Mouse (Mus musculus) hindbrain, embryonic 10.5 days (tissue): ENCODE measurements at regions not wholly inside any gene's neighbourhood (a gene's known extent, or its start where the extent isn't known, plus 50 kb on each side); places are given as distances from the start of the nearest gene placed in this dataset.
A peak's percentile ranks its signal among the peaks of the same experiment; 100 is the strongest.

ENCODE experiments used
- DNase-seq: peaks from one replicate; pipeline ENCODE4 v3.0.0-alpha.2; 2017; ENCODE audit warnings: low spot score
- H3K27ac ChIP-seq: fragments of 300-500 bp; sonication (generic); 2 replicates; pipeline ENCODE4 v1.5.1; 2016; ENCODE audit warnings: mild to moderate bottlenecking, moderate library complexity
- H3K27me3 ChIP-seq: fragments of 300-500 bp; sonication (generic); 2 replicates; pipeline ENCODE4 v1.6.1; 2016; ENCODE audit warnings: mild to moderate bottlenecking; ENCODE audit not compliant: poor library complexity, insufficient read depth, severe bottlenecking
- H3K36me3 ChIP-seq: fragments of 300-500 bp; sonication (generic); 2 replicates; pipeline ENCODE4 v1.6.1; 2016; ENCODE audit warnings: mild to moderate bottlenecking, moderate library complexity
- H3K4me1 ChIP-seq: fragments of 300-500 bp; sonication (generic); replicated peaks from 2 replicates; pipeline ENCODE4 v1.6.1; 2016; ENCODE audit warnings: mild to moderate bottlenecking
- H3K4me3 ChIP-seq: fragments of 300-500 bp; sonication (generic); 2 replicates; pipeline ENCODE4 v1.5.1; 2016; ENCODE audit warnings: mild to moderate bottlenecking, moderate library complexity
- H3K9me3 ChIP-seq: fragments of 300-500 bp; sonication (generic); 2 replicates; pipeline ENCODE4 v1.6.1; 2016; ENCODE audit warnings: mild to moderate bottlenecking, moderate library complexity
- WGBS: fragments of 180-500 bp; shearing (Covaris S2); methylation state at CpG from one replicate; pipeline ENCODE4 v1.1.7; 2016; 5-methylcytosine and 5-hydroxymethylcytosine counted together

DNA sequence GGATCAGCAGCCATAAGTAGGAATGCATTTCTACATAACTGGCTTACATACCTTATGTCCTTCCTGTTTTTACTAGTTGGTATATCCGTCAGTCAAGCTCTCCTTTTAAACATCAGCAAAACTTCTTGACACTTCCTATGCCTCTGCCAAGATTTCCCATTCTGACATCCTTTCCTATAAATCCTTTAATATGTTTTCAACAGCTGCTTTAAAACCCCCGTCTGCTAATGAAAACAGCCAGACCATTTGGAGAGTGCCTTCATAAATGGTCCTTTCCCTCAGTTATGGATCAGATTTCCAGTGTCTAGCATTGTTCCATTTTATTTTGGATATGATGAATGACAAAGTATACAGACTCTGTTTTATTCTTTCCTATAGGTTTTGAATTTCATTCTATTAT is 270.7 kb upstream of the Rgmb start:
- no peaks in the 10 kb centered on the region for H3K36me3 ChIP-seq
- H3K27ac ChIP-seq = no peak overlapping the region
- no peaks in the 10 kb centered on the region for H3K9me3 ChIP-seq
- H3K4me3 ChIP-seq = no peak overlapping the region
- no peak for DNase-seq
- no peaks in the 10 kb centered on the region for H3K4me1 ChIP-seq
- no peaks in the 10 kb centered on the region for H3K27me3 ChIP-seq
- WGBS = 86% methylated on average over 2 of the region's 2 CpGs

DNA sequence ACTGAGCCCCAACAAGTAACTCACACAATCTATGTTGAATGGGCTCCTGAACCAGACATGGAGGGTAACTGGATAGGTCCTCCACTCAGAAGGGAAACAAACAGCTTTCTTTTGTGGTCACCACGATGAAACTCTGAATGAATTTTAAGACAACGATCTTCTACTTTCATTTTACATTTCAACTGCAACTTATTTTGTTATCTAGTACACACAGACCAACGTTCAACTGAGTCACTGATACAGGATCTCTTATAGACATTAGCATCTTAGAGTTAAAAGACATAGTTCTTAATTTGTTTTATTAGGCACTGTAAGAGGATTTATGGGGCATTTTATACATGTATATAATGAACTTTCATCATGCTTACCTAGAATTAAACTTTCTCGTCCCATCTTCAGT is 262.1 kb upstream of the Rgmb start:
- Histone ChIP-seq H3K27ac (no peak overlapping the region), H3K36me3 (no peaks in the 10 kb centered on the region), H3K27me3 (no peaks in the 10 kb centered on the region), H3K4me3 (no peak overlapping the region), H3K9me3 (no peaks in the 10 kb centered on the region), H3K4me1 (peaks cover 8% of the 10 kb centered on the region; the same call in 1 of the 2 replicates)
- 86% methylated on average over 4 of the region's 4 CpGs for WGBS
- no peak for DNase-seq

DNA sequence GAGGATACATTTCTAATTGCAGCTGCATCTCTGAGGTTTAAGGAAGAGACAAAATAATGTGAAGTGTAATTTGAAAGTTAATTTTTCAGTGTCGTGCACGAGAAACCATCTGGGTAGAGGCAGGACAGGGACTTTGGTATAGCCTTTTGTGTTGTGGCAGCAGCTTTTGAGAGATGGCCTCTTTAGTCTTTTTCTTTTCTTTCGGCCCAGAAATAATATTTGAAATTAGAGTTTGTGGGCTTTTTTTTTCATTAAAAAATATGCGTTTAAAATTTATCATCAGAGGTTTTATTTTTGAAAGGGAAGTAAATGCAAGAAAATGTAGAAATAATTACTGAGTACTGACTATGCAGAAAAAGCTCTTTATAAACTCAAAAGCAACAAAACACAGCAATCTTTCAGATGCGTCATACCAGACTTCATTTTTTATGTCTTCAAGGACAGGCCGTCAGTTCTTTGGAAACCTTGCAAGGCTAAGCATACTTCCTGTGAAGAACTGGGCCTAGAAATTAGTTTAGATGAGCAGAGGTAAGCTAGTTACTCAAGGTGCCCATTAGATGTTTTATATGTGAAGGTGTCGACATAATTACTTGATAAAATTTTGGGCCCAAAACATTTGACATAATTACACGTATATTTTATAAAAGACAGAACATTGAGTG is 258.9 kb upstream of the Rgmb start:
- DNase-seq = no peak
- peak overlapping the region; percentile 78 for H3K27ac ChIP-seq
- 76% methylated on average over 8 of the region's 8 CpGs for WGBS

DNA sequence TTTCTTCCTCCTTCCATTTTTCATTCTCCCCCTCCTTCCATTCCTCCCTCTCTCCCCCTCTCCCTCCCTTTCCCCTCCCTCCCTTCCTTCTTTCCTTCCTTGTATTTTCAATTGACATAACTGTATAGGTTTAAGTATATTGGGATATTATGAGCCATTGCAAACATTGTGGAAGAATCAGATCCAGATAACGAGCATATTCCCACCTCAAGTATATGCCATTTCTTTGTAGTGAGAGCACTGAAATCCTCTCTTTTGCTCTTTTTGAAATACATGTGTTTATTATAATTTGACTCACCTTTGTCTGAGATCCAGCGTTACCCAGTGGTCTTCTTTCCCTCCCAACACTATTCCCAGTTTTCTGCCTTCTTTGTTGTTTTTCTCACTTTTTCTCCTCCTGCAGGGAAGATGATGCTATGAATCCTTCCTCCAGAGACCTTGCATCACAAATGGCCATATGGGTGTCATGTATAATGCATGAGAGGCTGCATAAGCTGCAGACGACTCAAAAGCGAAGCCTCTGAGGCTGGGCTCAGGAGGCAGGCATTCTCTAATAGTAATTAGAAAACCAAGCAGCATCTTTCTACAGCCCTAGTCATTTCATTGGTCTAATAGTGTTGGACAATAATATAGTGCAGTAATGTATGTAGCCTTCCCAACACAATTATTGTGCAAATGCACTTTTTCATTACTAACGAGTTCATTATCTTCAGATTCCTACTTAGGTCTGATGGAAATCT is 258.2 kb upstream of the Rgmb start:
- 44% methylated on average over 5 of the region's 5 CpGs for WGBS
- Histone ChIP-seq H3K27ac (peak overlapping the region; percentile 78), H3K36me3 (no peaks in the 10 kb centered on the region), H3K9me3 (no peaks in the 10 kb centered on the region), H3K4me3 (no peak overlapping the region), H3K4me1 (peaks cover 8% of the 10 kb centered on the region; the same call in 1 of the 2 replicates), H3K27me3 (no peaks in the 10 kb centered on the region)
- peak; percentile 21 for DNase-seq

More for the DNA sequence above, 258.9 kb upstream of the Rgmb start:
- no peaks in the 10 kb centered on the region for H3K9me3 ChIP-seq
- no peaks in the 10 kb centered on the region for H3K36me3 ChIP-seq
- peaks cover 8% of the 10 kb centered on the region; the same call in 1 of the 2 replicates for H3K4me1 ChIP-seq
- no peaks in the 10 kb centered on the region for H3K27me3 ChIP-seq
- H3K4me3 ChIP-seq = no peak overlapping the region

DNA sequence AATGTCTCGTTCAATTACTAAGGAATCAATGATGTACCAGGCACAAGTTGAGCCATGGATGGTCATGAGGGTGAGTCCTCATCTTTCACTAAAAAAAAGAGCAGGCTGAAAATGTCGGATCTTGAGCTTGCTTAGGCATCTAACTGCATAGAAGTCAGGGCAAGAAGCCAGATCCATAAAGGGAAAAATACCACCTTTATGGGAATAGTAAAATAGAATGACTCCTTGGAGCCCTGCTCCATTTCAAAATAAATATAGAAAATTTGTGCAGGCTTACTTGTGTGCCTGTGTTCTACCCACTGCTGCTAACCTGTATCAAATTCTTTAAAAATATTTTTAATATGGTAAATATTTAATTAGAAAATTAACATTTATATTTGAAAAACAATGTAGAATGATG is 256.2 kb upstream of the Rgmb start:
- Histone ChIP-seq H3K27ac (no peak overlapping the region), H3K4me1 (peaks cover 8% of the 10 kb centered on the region; the same call in 1 of the 2 replicates), H3K27me3 (no peaks in the 10 kb centered on the region), H3K36me3 (no peaks in the 10 kb centered on the region), H3K9me3 (no peaks in the 10 kb centered on the region), H3K4me3 (no peak overlapping the region)
- 85% methylated on average over 2 of the region's 2 CpGs for WGBS
- DNase-seq = no peak

DNA sequence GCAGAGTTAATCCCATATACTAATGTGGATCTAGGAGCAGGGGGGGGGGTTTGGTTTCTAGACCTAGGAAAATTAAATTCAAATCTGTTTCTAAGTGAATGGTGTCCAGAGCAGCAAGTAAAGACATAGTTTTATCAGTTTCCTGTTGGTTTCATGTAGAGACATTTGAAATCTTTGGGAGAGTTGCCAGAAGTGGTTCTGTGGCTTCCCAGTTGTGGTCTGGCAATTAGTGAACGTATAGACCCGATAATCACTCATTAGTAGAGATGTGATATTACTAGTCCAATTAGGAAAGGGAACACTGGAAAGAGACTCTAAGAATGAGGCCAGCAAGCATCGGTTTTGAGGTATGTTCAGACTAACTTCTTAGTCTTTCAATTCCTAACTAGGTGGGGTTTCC is 252.0 kb upstream of the Rgmb start:
- Histone ChIP-seq H3K4me1 (no peaks in the 10 kb centered on the region), H3K36me3 (no peaks in the 10 kb centered on the region), H3K9me3 (no peaks in the 10 kb centered on the region), H3K27ac (no peak overlapping the region), H3K27me3 (no peaks in the 10 kb centered on the region), H3K4me3 (no peak overlapping the region)
- no peak for DNase-seq
- 93% methylated on average over 3 of the region's 3 CpGs for WGBS

DNA sequence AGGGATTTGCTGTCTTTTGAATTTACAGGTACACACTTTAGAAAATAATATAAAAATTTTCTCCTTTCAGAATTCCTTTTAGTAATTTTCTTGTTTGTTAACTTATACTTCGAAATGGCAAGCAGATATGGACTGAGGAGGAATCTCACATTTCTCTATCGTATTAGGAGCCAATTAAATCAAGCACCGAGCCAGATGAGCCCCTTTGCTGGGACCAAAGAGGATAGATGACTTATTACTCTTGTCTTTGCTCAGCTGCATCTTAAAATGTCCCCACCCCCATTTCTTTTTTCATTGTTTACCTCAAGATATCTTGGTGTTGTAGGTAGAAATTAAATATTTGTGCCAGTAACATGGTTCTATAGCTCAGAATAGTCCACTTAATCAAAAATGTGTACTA is 247.7 kb upstream of the Rgmb start:
- 74% methylated on average over 3 of the region's 3 CpGs for WGBS
- no peak overlapping the region for H3K27ac ChIP-seq
- DNase-seq = no peak

DNA sequence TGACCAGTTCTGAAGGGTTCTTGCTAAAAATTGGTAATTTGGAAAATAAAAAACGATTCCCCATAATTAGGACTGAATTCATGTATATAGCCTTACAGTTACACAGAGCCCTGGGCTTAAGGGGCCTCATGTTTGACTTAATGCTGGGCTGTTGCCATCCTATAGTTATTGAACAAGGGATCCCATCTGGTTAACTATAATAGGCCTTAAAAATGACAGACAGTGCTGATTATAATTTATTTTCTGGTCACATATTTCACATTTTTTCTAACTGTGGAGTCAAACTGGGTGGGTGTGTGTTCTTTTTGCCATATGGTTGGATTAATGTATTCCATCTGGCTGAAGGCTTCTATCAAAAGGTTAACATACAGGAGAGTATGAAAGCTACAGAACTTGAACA is 238.5 kb upstream of the Rgmb start:
- Histone ChIP-seq H3K27ac (no peak overlapping the region), H3K36me3 (no peaks in the 10 kb centered on the region), H3K27me3 (no peaks in the 10 kb centered on the region), H3K4me1 (no peaks in the 10 kb centered on the region; the same call in 1 of the 2 replicates), H3K4me3 (no peak overlapping the region), H3K9me3 (no peaks in the 10 kb centered on the region)
- DNase-seq = no peak
- WGBS = 54% methylated on average over 1 of the region's 1 CpGs

More for the DNA sequence above, 247.7 kb upstream of the Rgmb start:
- no peaks in the 10 kb centered on the region for H3K27me3 ChIP-seq
- H3K9me3 ChIP-seq = no peaks in the 10 kb centered on the region
- no peak overlapping the region for H3K4me3 ChIP-seq
- no peaks in the 10 kb centered on the region for H3K4me1 ChIP-seq
- H3K36me3 ChIP-seq = no peaks in the 10 kb centered on the region

DNA sequence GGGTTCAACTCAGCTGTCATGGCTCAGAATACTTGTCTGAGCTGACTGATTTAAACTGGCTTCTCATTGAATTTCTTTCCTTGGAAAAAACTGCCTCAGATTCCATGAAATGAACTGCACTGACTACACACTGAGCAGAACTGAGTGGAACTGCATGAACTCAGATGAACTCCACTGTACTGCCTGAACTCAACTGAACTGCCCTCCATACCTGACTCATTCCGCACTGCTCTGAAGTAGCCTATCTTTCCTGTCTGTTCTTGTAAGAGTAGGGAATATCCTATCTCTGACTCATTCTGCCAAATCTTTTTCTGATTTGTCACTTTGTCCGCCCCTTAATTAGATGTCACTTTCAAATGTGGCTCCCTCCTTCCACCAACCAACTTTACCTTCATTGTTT is 237.0 kb upstream of the Rgmb start:
- H3K4me1 ChIP-seq = no peaks in the 10 kb centered on the region; the same call in 1 of the 2 replicates
- 89% methylated on average over 2 of the region's 2 CpGs for WGBS
- no peaks in the 10 kb centered on the region for H3K36me3 ChIP-seq
- no peak overlapping the region for H3K27ac ChIP-seq
- no peak overlapping the region for H3K4me3 ChIP-seq
- no peaks in the 10 kb centered on the region for H3K9me3 ChIP-seq
- no peaks in the 10 kb centered on the region for H3K27me3 ChIP-seq
- no peak for DNase-seq

DNA sequence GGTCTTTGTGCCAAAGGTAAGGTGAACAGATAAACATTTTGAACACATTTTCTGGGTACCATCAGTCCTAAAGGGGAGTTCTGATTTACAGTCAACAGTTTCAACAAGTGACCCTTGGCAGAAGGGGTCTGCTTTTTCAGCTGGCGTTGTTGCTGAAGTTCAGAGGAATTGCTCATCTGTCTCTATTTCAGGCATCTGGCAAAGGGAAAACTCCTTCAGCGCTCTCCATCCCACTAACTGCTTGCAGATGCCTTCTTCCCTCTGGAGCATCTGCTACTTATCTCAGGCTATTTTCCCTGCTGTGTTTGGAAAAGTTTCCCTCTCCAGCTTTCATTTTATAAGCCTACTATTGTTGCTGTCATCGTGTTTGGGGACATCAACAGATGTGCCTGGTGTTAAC is 223.6 kb upstream of the Rgmb start:
- Histone ChIP-seq H3K36me3 (no peaks in the 10 kb centered on the region), H3K27ac (no peak overlapping the region), H3K4me3 (no peak overlapping the region), H3K9me3 (no peaks in the 10 kb centered on the region), H3K27me3 (no peaks in the 10 kb centered on the region), H3K4me1 (no peaks in the 10 kb centered on the region)
- peak; percentile 48 for DNase-seq
- 44% methylated on average over 3 of the region's 3 CpGs for WGBS

DNA sequence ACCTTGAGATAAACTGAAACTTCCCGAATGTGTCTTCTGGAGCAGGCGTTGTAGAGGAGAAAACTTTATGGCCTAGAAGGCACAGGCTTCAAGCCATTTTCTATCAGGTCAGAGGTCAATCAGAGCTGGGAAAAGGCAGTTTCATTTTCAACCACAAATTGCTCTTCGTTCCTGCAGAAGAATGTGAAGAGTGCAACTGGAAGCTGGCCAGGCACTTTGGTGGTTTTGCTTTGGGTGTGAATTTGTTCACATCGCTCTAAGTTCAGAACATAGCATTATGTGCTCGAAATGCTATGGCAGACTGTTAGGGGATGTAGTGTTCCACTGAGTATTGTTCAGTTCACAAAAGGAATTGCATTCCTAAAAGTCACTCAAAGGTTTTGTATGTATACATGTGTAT is 220.9 kb upstream of the Rgmb start:
- H3K27ac ChIP-seq = no peak overlapping the region
- no peaks in the 10 kb centered on the region for H3K9me3 ChIP-seq
- H3K27me3 ChIP-seq = no peaks in the 10 kb centered on the region
- H3K4me1 ChIP-seq = no peaks in the 10 kb centered on the region
- H3K4me3 ChIP-seq = no peak overlapping the region
- 73% methylated on average over 5 of the region's 5 CpGs for WGBS
- DNase-seq = no peak
- no peaks in the 10 kb centered on the region for H3K36me3 ChIP-seq

DNA sequence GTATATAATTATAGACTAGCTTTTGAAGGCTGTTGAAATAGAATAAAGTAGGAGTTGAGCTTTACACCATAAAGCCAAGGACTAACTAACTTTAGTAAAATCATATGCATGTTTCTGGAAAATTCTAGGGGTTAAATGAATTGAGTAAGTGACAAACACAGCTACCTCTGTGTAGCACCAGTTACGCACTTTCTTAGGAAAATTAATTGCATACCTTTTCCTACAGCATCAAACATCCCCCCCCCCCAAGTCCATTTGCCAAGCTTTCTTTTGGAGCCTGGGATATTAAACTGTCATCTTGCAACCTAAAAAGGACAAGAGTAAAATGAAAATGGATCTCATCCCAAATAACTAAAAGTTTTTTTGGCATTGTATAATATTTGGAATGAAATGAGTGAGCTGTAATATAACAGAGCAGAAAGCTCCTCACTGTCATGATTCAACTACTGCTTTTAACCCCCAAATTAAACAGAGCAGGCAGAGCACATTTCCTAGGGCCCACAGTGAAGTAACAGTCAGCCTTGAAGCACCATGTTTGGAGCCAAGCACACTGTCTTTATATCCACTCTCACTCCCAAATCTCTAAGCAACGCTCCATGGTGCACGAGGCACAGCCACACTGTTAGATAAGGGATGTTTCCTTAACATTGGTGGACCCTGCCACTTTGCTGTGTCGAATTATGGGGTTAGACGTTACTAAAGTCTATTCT is 210.9 kb upstream of the Rgmb start:
- no peaks in the 10 kb centered on the region for H3K9me3 ChIP-seq
- no peak overlapping the region for H3K27ac ChIP-seq
- H3K4me1 ChIP-seq = peaks cover 7% of the 10 kb centered on the region; the same call in 1 of the 2 replicates
- DNase-seq = no peak
- H3K4me3 ChIP-seq = no peak overlapping the region
- H3K36me3 ChIP-seq = no peaks in the 10 kb centered on the region
- WGBS = 77% methylated on average over 5 of the region's 5 CpGs
- no peaks in the 10 kb centered on the region for H3K27me3 ChIP-seq

DNA sequence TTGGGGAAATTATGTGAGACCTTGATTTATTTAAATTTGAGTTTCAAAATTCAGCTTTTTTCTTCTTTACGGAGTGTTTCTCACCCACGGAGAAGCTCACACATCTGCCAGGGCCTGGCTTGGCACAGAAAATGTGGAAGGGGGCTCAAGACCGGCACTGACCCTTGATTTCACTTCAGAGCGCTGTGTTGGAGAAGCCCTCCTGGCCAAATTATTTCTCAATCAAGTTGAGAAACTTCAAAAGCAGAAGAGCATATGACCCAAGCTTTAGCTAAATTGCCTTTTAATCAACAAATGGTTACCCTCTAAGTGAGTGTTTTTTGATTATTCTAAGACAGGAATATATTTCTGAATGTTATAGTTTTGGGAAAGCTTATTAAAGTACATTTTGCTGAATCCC is 197.2 kb upstream of the Rgmb start:
- WGBS = 88% methylated on average over 4 of the region's 4 CpGs
- no peaks in the 10 kb centered on the region for H3K4me1 ChIP-seq
- H3K36me3 ChIP-seq = no peaks in the 10 kb centered on the region
- H3K9me3 ChIP-seq = no peaks in the 10 kb centered on the region
- H3K4me3 ChIP-seq = no peak overlapping the region
- DNase-seq = no peak
- no peak overlapping the region for H3K27ac ChIP-seq
- no peaks in the 10 kb centered on the region for H3K27me3 ChIP-seq
